Mouse (Mus musculus) hindbrain, postnatal 0 days (tissue): ENCODE results near the gene Scgb2a2. TPM values are rescaled to one million over a fixed set of nuclear protein-coding genes. Genes with fewer than 3 reads are reported as not detected.
"Not testable (repeated sequence)": the region's sequence is repeated elsewhere in the genome, so short reads cannot be mapped to it uniquely, and the experiment has no call there.

Experiments
- ATAC-seq: fragments of 200-750 bp; cut with Nextera tagmentation; 2 replicates; pipeline ENCODE4 v1.8.0; 2017; ENCODE audit warnings: mild to moderate bottlenecking, moderate TSS enrichment, moderate library complexity
- DNase-seq: peaks from one replicate; pipeline ENCODE4 v3.0.0-alpha.2; 2015; ENCODE audit warnings: low spot score
- H3K27ac ChIP-seq: fragments of 300-500 bp; sonication (generic); 2 replicates; pipeline ENCODE4 v1.5.1; 2014; ENCODE audit warnings: mild to moderate bottlenecking
- H3K27me3 ChIP-seq: fragments of 300-500 bp; sonication (generic); 2 replicates; pipeline ENCODE4 v1.6.1; 2014; ENCODE audit warnings: low read length, mixed read lengths; ENCODE audit not compliant: insufficient read depth
- H3K36me3 ChIP-seq: fragments of 300-500 bp; sonication (generic); 2 replicates; pipeline ENCODE4 v1.6.1; 2014; ENCODE audit warnings: low read length, mixed read lengths; ENCODE audit not compliant: insufficient read depth
- H3K4me1 ChIP-seq: fragments of 300-500 bp; sonication (generic); 2 replicates; pipeline ENCODE4 v1.6.1; 2014; ENCODE audit warnings: antibody characterized with exemption, low read length, mixed read lengths; ENCODE audit not compliant: insufficient read depth
- H3K4me2 ChIP-seq: fragments of 300-500 bp; sonication (generic); 2 replicates; pipeline ENCODE4 v1.6.1; 2014; ENCODE audit warnings: low read depth, mild to moderate bottlenecking, low read length, moderate library complexity, mixed read lengths
- H3K4me3 ChIP-seq: fragments of 300-500 bp; sonication (generic); 2 replicates; pipeline ENCODE4 v1.5.1; 2014; ENCODE audit warnings: low read length
- H3K9ac ChIP-seq: fragments of 300-500 bp; sonication (generic); replicated peaks from 2 replicates; pipeline ENCODE4 v1.6.1; 2014; ENCODE audit warnings: mild to moderate bottlenecking, low read length, moderate library complexity, mixed read lengths
- H3K9me3 ChIP-seq: fragments of 300-500 bp; sonication (generic); 2 replicates; pipeline ENCODE4 v1.6.1; 2016; ENCODE audit warnings: low read length, mixed read lengths
- CTCF ChIP-seq: IDR thresholded peaks from 2 replicates; pipeline ENCODE4 v1.5.1; 2016; ENCODE audit warnings: antibody characterized with exemption, control low read depth, low read depth
- WGBS: fragments of 180-500 bp; shearing (Covaris S2); extraction: QIAGEN DNeasy Blood & Tissue Kit; methylation state at CpG from one replicate; pipeline ENCODE4 v1.1.7; 2014; 5-methylcytosine and 5-hydroxymethylcytosine counted together
- polyA plus RNA-seq: library from polyadenylated mRNA; unstranded; fragments of >200 nt; fragmentation: Nextera tagmentation; extraction: Ambion mirVana; gene quantifications from 2 replicates; pipeline ENCODE4 v1.2.1, GENCODE M21; 2015
- total RNA-seq: library from RNA; depleted of rRNA; stranded (reverse); fragments of >200 nt; gene quantifications from 2 replicates; pipeline ENCODE4 v1.2.3, GENCODE M21; 2014; rRNA removed

Scgb2a2 gene
- not detected in 2 replicates for total RNA-seq
- polyA plus RNA-seq: not detected in 2 replicates

DNA sequence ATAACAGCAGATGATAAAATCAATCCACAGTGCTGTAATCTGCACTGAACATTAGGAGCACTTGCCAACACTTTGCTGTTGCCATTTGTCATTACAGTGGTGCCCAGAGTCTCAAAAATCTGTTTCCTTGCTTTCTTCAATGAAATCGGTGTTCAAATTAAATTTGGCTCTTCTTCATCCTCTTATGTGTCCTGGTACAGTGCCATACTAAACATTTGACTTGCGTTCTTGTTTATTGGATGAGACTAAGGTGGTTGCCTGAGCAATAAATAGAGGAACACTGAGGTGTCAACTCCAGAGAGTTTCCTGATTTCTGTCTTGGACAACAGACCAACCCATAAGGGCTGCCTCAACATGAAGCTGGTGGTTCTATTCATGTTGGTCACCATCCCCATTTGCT, at the start of gene Scgb2a2:
Scgb2a2 (plus strand) TSS at position 301 of the 400 bp plus-strand sequence.
- ATAC-seq: no peak
- no peak within 1 kb of the TSS for H3K27ac ChIP-seq
- 77% methylated on average over 2 of the region's 2 CpGs for WGBS
- H3K36me3 ChIP-seq: no peaks in the 10 kb centered on the region
- no peak within 1 kb of the TSS for H3K9ac ChIP-seq
- no peak for TF ChIP-seq CTCF
- DNase-seq: no peak
- no peaks in the 10 kb centered on the region for H3K9me3 ChIP-seq
- H3K4me2 ChIP-seq: no peak within 1 kb of the TSS
- H3K4me1 ChIP-seq: no peaks in the 10 kb centered on the region
- H3K27me3 ChIP-seq: no peaks in the 10 kb centered on the region
- no peak within 1 kb of the TSS for H3K4me3 ChIP-seq

DNA sequence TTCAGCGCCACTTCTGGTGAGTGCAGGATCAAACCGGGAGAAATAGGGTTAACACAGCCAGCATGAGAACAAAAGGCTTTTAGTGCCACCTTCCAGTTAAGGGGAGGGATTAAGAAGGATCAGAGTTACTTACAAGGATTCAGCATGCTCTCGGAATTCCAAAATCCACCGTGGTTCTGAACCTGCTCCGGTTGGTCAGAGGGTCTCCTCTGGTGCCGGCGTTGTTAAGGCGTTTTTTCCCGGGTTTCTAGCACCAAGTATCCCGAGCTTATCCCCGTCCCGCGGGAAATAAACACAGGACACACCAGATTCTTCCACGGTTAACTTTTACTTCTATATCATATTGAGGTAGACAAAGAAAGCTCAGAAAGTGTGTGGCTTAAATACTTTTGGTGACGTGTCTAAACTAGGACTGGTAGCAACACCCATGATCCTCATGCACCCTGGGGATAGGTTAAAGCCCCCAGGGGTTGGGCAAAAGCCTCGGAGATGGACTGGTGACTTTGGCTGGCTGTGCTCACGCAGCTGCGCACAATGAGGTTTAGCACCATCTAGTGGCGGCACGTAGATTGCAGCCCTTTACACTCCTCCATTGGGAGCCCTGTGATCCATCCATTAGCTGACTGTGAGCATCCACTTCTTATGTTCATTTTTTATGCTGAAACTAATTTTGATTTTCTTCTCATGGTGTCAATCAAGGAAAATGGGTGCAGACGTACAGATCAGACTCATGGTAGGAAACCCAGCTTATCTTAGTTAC, 10.6 kb upstream of the Scgb2a2 start:
- not testable (repeated sequence) for H3K9ac ChIP-seq, H3K4me1 ChIP-seq, H3K27ac ChIP-seq, H3K36me3 ChIP-seq, H3K9me3 ChIP-seq, H3K27me3 ChIP-seq, DNase-seq
- ATAC-seq: peak; percentile 91
- Histone ChIP-seq H3K4me2 (peak overlapping the region; percentile 35; the same call in 1 of the 2 replicates), H3K4me3 (peak overlapping the region; percentile 16; the same call in 1 of the 2 replicates)
- peak; percentile 62 for TF ChIP-seq CTCF
- 14% methylated on average over 17 of the region's 21 CpGs for whole genome bisulfite sequencing

GRCm38 (mm10) chr19:9837341-9837715, 10.0 kb upstream of the Scgb2a2 start:
- no peaks in the 10 kb centered on the region for H3K36me3 ChIP-seq
- WGBS: 59% methylated on average over 2 of the region's 2 CpGs
- no peak for TF ChIP-seq CTCF
- no peak overlapping the region for H3K9ac ChIP-seq
- ATAC-seq (peak; percentile 56; the same call in 1 of the 2 replicates), DNase-seq (no peak)
- no peaks in the 10 kb centered on the region for H3K4me1 ChIP-seq
- H3K4me2 ChIP-seq: no peak overlapping the region
- H3K27me3 ChIP-seq: no peaks in the 10 kb centered on the region
- H3K9me3 ChIP-seq: no peaks in the 10 kb centered on the region
- no peak overlapping the region for H3K4me3 ChIP-seq
- H3K27ac ChIP-seq: no peak overlapping the region

DNA sequence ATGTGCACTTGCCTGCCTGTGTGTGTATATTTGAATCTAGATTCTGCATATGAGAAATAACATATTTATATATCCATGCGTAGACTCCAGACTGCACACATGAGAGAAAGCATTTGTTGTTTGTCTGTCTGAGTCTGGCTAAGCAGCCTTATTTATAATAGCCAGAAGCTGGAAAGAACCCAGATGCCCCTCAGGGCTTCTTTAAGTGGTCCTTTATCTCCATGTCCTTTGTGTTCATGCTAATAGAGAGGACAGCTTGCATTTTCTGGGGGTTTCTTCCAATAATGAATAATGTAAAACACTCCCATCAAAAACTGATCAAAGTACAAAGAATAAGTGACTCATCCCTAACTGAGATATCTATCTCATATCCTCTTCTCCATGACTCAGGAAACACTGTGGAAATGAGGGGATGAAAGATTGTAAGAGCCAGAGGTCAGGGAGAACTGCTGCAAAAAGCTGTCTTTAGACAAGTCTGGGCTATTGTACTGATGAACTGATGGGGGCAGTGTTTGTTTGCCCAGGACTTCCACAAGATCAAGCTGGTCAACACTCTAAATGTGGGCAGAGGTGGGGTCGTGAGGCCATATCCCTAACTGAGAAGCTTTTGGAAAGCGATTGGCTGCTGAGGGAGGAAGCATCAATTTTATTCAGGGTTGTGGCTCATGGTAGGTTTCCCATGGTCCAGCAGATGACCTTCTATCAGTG, 2.2 kb downstream of the Scgb2a2 start:
- DNase-seq, ATAC-seq, H3K36me3 ChIP-seq, H3K4me3 ChIP-seq, H3K4me2 ChIP-seq, H3K27me3 ChIP-seq, H3K4me1 ChIP-seq, H3K27ac ChIP-seq, H3K9me3 ChIP-seq, H3K9ac ChIP-seq: not testable (repeated sequence)
- 59% methylated on average over 3 of the region's 3 CpGs for WGBS

- ATAC-seq: not testable (repeated sequence)
Observed at GRCm38 (mm10) chr19:9860821-9861220, 13.5 kb downstream of the Scgb2a2 start.

GRCm38 (mm10) chr19:9864856-9865255, 17.5 kb downstream of the Scgb2a2 start:
- H3K9me3 ChIP-seq: no peaks in the 10 kb centered on the region
- 82% methylated on average over 1 of the region's 1 CpGs for WGBS
- H3K27me3 ChIP-seq: no peaks in the 10 kb centered on the region
- H3K4me1 ChIP-seq: no peaks in the 10 kb centered on the region
- H3K9ac ChIP-seq: no peak overlapping the region
- no peak overlapping the region for H3K27ac ChIP-seq
- H3K4me2 ChIP-seq: no peak overlapping the region
- no peak for DNase-seq
- no peaks in the 10 kb centered on the region for H3K36me3 ChIP-seq
- no peak for ATAC-seq
- no peak for TF ChIP-seq CTCF
- H3K4me3 ChIP-seq: no peak overlapping the region

More at GRCm38 (mm10) chr19:9860821-9861220, 13.5 kb downstream of the Scgb2a2 start:
- not testable (repeated sequence) for H3K9ac ChIP-seq, H3K4me1 ChIP-seq, H3K4me2 ChIP-seq, H3K27me3 ChIP-seq, H3K9me3 ChIP-seq, H3K36me3 ChIP-seq, DNase-seq, H3K27ac ChIP-seq, H3K4me3 ChIP-seq
- WGBS: 99% methylated on average over 2 of the region's 3 CpGs

DNA sequence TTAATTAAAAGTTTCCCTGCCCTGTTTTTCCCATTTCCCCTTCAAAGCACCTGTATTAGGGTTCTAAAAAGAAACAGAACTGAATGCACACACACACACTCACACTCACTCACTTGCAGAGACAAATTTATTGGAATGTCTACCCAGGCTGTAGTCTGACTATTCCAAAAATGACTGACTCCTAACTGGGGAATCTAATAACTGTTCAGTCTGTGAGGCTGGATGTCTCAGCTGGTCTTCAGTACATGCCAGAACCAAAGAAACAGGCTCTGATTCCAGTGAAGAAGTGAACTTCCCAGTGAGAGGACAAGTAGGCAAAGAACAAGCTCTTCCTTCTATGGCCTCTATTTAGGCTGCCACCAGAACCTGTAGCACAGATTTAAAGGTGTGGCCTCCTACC, 18.1 kb downstream of the Scgb2a2 start:
- no peak for ATAC-seq
- Histone ChIP-seq H3K27ac (no peak overlapping the region), H3K4me2 (no peak overlapping the region), H3K9me3 (no peaks in the 10 kb centered on the region), H3K4me1 (no peaks in the 10 kb centered on the region), H3K36me3 (no peaks in the 10 kb centered on the region), H3K27me3 (no peaks in the 10 kb centered on the region), H3K9ac (no peak overlapping the region), H3K4me3 (no peak overlapping the region)
- DNase-seq: no peak
- TF ChIP-seq CTCF: no peak
